Comparison of ENCODE assay signal across 19 mouse cellular contexts in genomic region chrX:106085132-106085531, GRCm38 (mm10). TPM values are rescaled to one million over a fixed set of nuclear protein-coding genes. Genes with fewer than 3 reads are reported as not detected.
A peak's percentile ranks its signal among the peaks of the same experiment; 100 is the strongest.
DNase-seq lines count a peak whose midpoint lies in the region; ATAC-seq and TF ChIP-seq lines count a peak whose summit lies in the region.
"Had no signal": no experiment of that assay in that cellular context is flagged by ENCODE, and none has a peak within 500 bp of the region (broad histone marks: within the 10 kb centered on the region; RNA-seq: fewer than 3 reads in every experiment).

No protein-coding gene starts in this region.

- H3K36me3 ChIP-seq in kidney, adult 2 months (ENCODE audit: control insufficient read depth, insufficient read depth, low read length) = no peaks in the 10 kb centered on the region
- H3K36me3 ChIP-seq in kidney, embryonic 15.5 days = peaks cover 9% of the 10 kb centered on the region; the same call in 1 of the 2 replicates
- no peaks in the 10 kb centered on the region for H3K36me3 ChIP-seq in stomach, postnatal 0 days (ENCODE audit: control insufficient read depth, insufficient read depth, low read length)

- 28% methylated on average over 3 of the region's 3 CpGs for WGBS in kidney, adult 2 months
- 66% methylated on average over 3 of the region's 3 CpGs for WGBS in kidney, embryonic 15.5 days
- 71% methylated on average over 3 of the region's 3 CpGs for WGBS in stomach, postnatal 0 days

- no peak overlapping the region for H3K9ac ChIP-seq in kidney, embryonic 15.5 days
- H3K9ac ChIP-seq in stomach, postnatal 0 days (ENCODE audit: low read length) = no peak overlapping the region
- H3K9ac ChIP-seq: hindbrain, embryonic 14.5 days; lung, embryonic 14.5 days had no signal

- no peak overlapping the region for H3K4me3 ChIP-seq in kidney, adult 2 months (ENCODE audit: insufficient read depth, low read depth, low read length)
- H3K4me3 ChIP-seq in kidney, embryonic 15.5 days (replicated peaks) = no peak overlapping the region
- no peak overlapping the region for H3K4me3 ChIP-seq in stomach, postnatal 0 days (ENCODE audit: low read depth, low read length)
- H3K4me3 ChIP-seq: myocyte had no signal

- H3K27ac ChIP-seq in kidney, adult 2 months (ENCODE audit: insufficient read depth, low read depth, low read length) = peak overlapping the region; percentile 43
- peak overlapping the region; percentile 74 for H3K27ac ChIP-seq in kidney, embryonic 15.5 days
- H3K27ac ChIP-seq in stomach, postnatal 0 days (replicated peaks) = no peak overlapping the region
- H3K27ac ChIP-seq: hindbrain, embryonic 14.5 days had no signal

- peaks cover 14% of the 10 kb centered on the region; the same call in 1 of the 2 replicates for H3K4me1 ChIP-seq in kidney, adult 2 months (ENCODE audit: control insufficient read depth, insufficient read depth, low read length)
- peaks cover 4% of the 10 kb centered on the region; the same call in 1 of the 2 replicates for H3K4me1 ChIP-seq in kidney, embryonic 15.5 days
- H3K4me1 ChIP-seq in stomach, postnatal 0 days (replicated peaks; ENCODE audit: control insufficient read depth, insufficient read depth) = no peaks in the 10 kb centered on the region

- TF ChIP-seq CTCF in kidney, adult 2 months (conservative IDR thresholded peaks at IDR 0.05; ENCODE audit: insufficient read depth, insufficient read length, low read depth, low read length) = no peak
- TF ChIP-seq CTCF in stomach, postnatal 0 days (IDR thresholded peaks at IDR 0.05; ENCODE audit: low read depth) = no peak

- ATAC-seq in kidney, embryonic 15.5 days (replicated peaks; ENCODE audit: low FRiP score) = peak; percentile 75; the same call in 1 of the 2 replicates
- ATAC-seq in stomach, postnatal 0 days (ENCODE audit: low FRiP score, low TSS enrichment) = no peak
- ATAC-seq: forebrain, embryonic 16.5 days had no signal

- H3K27me3 ChIP-seq in kidney, adult 2 months (replicated peaks; ENCODE audit: control insufficient read depth, insufficient read depth, low read length) = no peaks in the 10 kb centered on the region
- peaks cover 4% of the 10 kb centered on the region; the same call in 1 of the 2 replicates for H3K27me3 ChIP-seq in kidney, embryonic 15.5 days
- H3K27me3 ChIP-seq in stomach, postnatal 0 days (ENCODE audit: control insufficient read depth, insufficient read depth, low read length) = no peaks in the 10 kb centered on the region

- DNase-seq in adrenal gland, adult 2 months = peak; percentile 34
- no peak for DNase-seq in adrenal gland, postnatal 4 days (ENCODE audit: low spot score in 2 of 2)
- DNase-seq in kidney, adult 2 months = peak; percentile 65
- no peak for DNase-seq in kidney, postnatal 10 days
- DNase-seq in skeletal muscle tissue, adult 2 months (ENCODE audit: low read depth, low spot score) = peak; percentile 46
- DNase-seq in stomach, postnatal 0 days (ENCODE audit: low spot score) = no peak
- no peak for DNase-seq in frontal cortex, postnatal 36 days (ENCODE audit: low spot score in 2 of 2)
- DNase-seq: adrenal gland, postnatal 10 days; cerebellum, adult 9-11 months; embryo, embryonic 11 days; lung, embryonic 14.5 days; right cerebral cortex, postnatal 14 days; thymus, postnatal 14 days had no signal

- TF ChIP-seq POLR2A in kidney, adult 2 months (IDR thresholded peaks at IDR 0.05; ENCODE audit: low read depth, low read length) = no peak

- TF ChIP-seq EP300 in stomach, postnatal 0 days (optimal IDR thresholded peaks at IDR 0.05) = no peak

- no peaks in the 10 kb centered on the region for H3K9me3 ChIP-seq in kidney, embryonic 15.5 days (replicated peaks)
- H3K9me3 ChIP-seq in stomach, postnatal 0 days (ENCODE audit: control insufficient read depth, low read length) = no peaks in the 10 kb centered on the region

- no peak overlapping the region for H3K4me2 ChIP-seq in kidney, embryonic 15.5 days
- no peak overlapping the region for H3K4me2 ChIP-seq in stomach, postnatal 0 days (replicated peaks; ENCODE audit: low read depth)
- H3K4me2 ChIP-seq: heart, embryonic 11.5 days; hindbrain, embryonic 14.5 days; lung, embryonic 14.5 days; midbrain, embryonic 11.5 days had no signal

RNA-seq across cellular contexts. Expression of gene Tlr13, which starts 57.9 kb away (rescaled TPM):
- total RNA-seq in adrenal gland, adult 2 months (2021) = 1 to 10 TPM; 2.6 to 2.8 TPM
- 0.21 and 0.26 TPM in 2 replicates for polyA plus RNA-seq in adrenal gland, adult 2 months (2012; rRNA removed)
- 1 to 10 TPM; 2.1 to 2.4 TPM for total RNA-seq in adrenal gland, postnatal 4 days (2021)
- 0.31 and 0.48 TPM in 2 replicates for polyA plus RNA-seq in kidney, adult 2 months (2012; rRNA removed)
- polyA plus RNA-seq in kidney, embryonic 15.5 days (2015; fragmentation: Nextera tagmentation; extraction: Ambion mirVana) = 0.48 and 0.70 TPM in 2 replicates
- polyA plus RNA-seq in stomach, postnatal 0 days (2015; fragmentation: Nextera tagmentation; extraction: Ambion mirVana) = 0.54 and 0.78 TPM in 2 replicates
- polyA plus RNA-seq: myocyte had no signal

RNA-seq across cellular contexts. Expression of gene Atp7a, which starts 58.1 kb away (rescaled TPM):
- total RNA-seq in adrenal gland, adult 2 months (2021) = 10 to 100 TPM; 34.1 to 42.6 TPM
- 1.4 and 2.1 TPM in 2 replicates for polyA plus RNA-seq in adrenal gland, adult 2 months (2012; rRNA removed)
- total RNA-seq in adrenal gland, postnatal 4 days (2021) = 10 to 100 TPM; 34.1 to 39.3 TPM
- 4.4 and 5.0 TPM in 2 replicates for polyA plus RNA-seq in kidney, adult 2 months (2012; rRNA removed)
- 28.2 and 29.3 TPM in 2 replicates for polyA plus RNA-seq in kidney, embryonic 15.5 days (2015; fragmentation: Nextera tagmentation; extraction: Ambion mirVana)
- polyA plus RNA-seq in stomach, postnatal 0 days (2015; fragmentation: Nextera tagmentation; extraction: Ambion mirVana) = 11.4 and 11.6 TPM in 2 replicates

Comparison
In these comparisons a context has a peak if more than half of its experiments do, and no peak if none do; other contexts are left out.
1. DNase-seq: peak in adrenal gland, adult 2 months (single experiment), kidney, adult 2 months (single experiment) and skeletal muscle tissue, adult 2 months (single experiment); none in adrenal gland, postnatal 4 days (0 of 2), kidney, postnatal 10 days (single experiment), stomach, postnatal 0 days (single experiment) and frontal cortex, postnatal 36 days (0 of 2).